Mouse (Mus musculus) T-cell, adult 2 months (primary cell): ENCODE results near the gene Tef.

Source experiments
- DNase-seq: peaks from one replicate; pipeline ENCODE4 v3.0.0; 2022; ENCODE audit warnings: low spot score

The Tef gene

GRCm38 (mm10) chr15:81851375-81851774, 49.2 kb downstream of the Tef start:
- DNase-seq: no peak

GRCm38 (mm10) chr15:81852411-81853000, 50.3 kb downstream of the Tef start:
- no peak for DNase-seq

GRCm38 (mm10) chr15:81853081-81853480, 50.9 kb downstream of the Tef start:
- DNase-seq: no peak

GRCm38 (mm10) chr15:81856030-81856790, 54.0 kb downstream of the Tef start:
- DNase-seq: peak; percentile 74

GRCm38 (mm10) chr15:81856938-81857723, 54.9 kb downstream of the Tef start:
- peak; percentile 18 for DNase-seq

- no peak for DNase-seq
Measured at GRCm38 (mm10) chr15:81857724-81858116, 55.5 kb downstream of the Tef start.

- peak; percentile 82 for DNase-seq
Measured at GRCm38 (mm10) chr15:81858138-81858516, 55.9 kb downstream of the Tef start.

GRCm38 (mm10) chr15:81858517-81859329, 56.5 kb downstream of the Tef start, which contains the start of gene Tob2:
Gene Tob2 (minus strand): TSS chr15:81858796.
- DNase-seq: peak; percentile 73

GRCm38 (mm10) chr15:81859330-81860255, 57.4 kb downstream of the Tef start:
- DNase-seq: peak; percentile 87

- DNase-seq: no peak
Measured at GRCm38 (mm10) chr15:81860471-81861135, 58.4 kb downstream of the Tef start.

GRCm38 (mm10) chr15:81864238-81864637, 62.0 kb downstream of the Tef start:
- DNase-seq: no peak

GRCm38 (mm10) chr15:81869985-81870384, 67.8 kb downstream of the Tef start:
- no peak for DNase-seq

- DNase-seq: peak; percentile 85
Measured at GRCm38 (mm10) chr15:81871604-81872261, 69.5 kb downstream of the Tef start, which contains the start of gene Phf5a. Gene Phf5a (minus strand): TSS chr15:81871911.

- DNase-seq: peak; percentile 99
Measured at GRCm38 (mm10) chr15:81872262-81873136, 70.3 kb downstream of the Tef start, which contains the start of gene Aco2. Gene Aco2 (plus strand): TSS chr15:81872309.
